Mouse (Mus musculus) lung, postnatal 36 days (tissue): Measurements from ENCODE around the gene Colgalt1.

Source experiments
- DNase-seq: peaks from one replicate; pipeline ENCODE4 v3.0.0; 2022; ENCODE audit warnings: mixed read lengths

The Colgalt1 gene

DNA sequence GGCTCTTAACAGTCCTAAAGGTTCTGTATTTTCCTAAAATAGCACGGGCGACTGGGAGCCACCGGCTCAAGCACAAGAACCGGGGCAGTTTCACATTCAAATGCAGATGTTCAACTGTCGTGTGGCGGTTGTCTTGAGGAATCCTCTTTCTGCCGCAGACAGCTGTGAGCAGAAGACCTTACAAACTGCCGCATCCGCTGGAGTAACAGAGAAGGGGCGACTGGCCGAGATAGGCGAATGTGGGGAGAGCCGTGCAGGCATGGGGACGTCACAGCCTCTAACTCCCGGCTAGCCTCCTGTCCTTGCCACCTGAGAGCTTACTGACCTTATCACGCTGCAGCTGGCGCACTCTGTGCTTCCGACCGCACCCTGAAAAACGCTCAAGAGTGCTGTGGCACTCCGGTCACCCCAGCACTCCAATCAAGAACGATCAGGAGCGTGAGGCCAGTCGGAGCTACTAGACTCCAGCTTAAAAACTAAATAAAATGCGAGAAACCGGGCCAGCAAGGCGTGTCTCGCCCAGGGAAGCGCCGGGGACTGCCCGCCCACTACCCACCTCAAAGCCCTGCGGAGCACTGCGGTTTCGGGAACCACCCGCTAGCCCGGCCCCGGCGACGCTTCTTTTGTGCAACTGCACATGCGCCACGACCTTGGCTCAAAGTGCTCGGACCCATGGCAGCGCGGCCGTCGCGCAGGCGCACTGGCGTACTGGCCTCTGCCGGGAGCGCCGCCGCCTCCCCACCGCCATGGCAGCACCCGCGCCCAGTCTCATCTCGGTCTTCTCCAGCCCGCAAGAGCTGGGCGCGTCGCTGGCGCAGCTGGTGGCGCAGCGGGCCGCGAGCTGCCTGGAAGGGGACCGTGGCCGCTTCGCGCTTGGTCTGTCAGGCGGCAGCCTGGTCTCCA is 19.1 kb upstream of the Colgalt1 start, which contains the start of gene Pgls:
Gene Pgls, plus strand, starts transcription at position 706 of the 903 bp plus-strand sequence.
- DNase-seq: peak; percentile 96

DNA sequence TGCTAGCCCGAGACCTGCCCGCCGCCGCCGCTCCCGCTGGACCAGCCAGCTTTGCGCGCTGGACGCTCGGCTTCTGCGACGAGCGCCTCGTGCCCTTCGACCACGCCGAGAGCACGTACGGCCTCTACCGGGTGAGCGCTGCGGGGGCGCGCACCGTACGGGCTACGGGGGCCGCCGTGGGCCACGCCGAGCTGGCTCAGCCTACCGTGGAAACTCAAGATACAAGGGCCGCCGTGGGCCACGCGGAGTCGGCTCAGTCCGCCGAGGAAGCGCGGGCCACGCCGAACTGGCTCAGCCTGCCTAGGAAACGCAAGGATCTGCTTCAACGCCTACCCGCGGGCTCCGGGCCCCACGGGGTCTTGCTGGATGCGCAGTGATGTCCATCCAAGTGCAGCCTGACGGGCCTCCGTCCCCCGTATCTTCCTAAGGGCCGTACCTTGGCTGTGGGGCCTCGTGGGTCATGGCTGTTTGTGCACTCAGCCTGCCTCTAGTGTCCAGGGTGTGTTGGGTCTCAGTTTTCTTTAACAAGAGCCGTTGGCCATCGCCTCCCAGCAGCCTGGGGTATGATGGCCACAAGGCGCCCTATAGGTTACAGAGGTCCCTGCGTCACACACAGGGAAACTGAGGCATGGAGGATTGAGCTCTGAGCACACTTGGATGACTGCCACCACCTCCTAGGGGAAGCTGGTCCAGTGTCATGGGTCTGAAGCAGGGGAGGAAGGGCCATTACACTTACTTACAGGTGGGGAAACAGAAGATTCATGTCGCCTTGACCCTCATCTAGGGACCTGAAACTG is 18.2 kb upstream of the Colgalt1 start:
- DNase-seq: peak; percentile 77

DNA sequence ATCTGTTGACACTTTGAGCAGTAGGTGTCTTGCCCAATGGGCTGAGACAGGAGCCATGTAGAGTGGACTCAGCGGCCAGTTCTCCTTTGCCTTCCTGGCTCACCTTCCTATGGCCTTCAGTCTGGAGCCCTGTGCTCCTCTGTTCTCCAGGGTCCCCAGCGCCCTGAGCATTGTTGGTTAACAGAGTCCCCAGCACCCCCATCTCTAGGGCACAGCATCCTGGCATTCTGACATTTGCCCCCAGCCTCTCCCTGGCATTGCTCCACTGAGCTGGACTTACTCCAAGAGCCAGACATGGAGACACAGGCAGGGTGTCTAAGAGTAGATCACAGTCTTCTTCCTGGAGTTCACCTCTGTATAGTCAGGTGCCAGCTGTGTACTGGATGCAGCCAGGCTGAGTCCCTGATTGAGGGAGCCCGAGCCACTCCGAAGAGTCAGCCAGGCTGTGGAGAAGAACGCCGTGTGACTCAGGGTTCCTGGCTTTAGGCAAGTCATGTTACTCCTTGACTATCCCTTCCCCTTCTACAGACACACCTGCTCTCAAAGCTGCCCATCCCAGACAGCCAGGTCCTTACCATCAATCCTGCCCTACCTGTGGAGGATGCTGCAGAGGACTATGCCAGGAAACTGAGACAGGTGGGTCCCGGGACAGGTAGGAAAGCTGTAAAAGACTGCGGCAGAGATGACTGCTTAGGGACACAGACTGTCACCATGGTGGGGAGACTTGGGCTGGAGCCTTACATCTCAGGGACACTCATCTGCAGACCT is 17.1 kb upstream of the Colgalt1 start:
- no peak for DNase-seq

DNA sequence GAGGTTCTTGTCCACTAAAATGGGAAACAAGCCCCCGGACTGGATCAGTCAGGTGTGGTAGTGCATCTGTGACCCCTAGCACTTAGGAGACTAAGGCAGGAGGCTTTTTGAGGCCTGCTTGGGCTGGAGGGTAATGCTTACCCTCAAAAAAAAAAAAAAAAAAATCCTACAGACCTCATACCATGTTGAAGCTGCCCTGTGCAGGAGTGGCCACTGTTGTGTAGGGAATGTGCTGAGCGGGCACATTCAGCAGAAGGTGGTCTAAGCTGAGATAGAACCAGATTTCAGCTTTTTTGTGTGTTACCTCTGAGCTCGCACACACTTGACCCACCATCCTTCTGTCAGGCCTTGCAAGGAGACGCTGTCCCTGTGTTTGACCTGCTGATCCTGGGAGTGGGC is 16.5 kb upstream of the Colgalt1 start:
- no peak for DNase-seq

DNA sequence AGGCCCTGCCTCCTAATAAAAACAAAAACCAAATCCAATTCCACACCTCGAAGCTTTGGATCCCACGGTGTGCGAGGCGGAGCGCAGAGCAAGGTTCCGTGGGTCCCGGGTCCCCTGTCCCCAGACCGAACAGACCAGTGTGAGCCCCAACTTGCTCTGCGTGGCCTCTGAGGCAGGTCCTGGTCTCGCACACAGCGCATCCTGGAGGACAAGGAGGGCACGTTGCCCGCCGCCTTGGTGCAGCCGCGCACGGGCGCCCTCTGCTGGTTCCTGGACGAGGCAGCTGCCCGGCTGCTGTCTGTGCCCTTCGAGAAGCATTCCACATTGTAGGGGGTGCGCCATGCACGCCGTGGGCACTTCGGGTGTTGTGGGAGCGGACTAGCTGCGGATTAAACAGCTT is 14.9 kb upstream of the Colgalt1 start:
- peak; percentile 93 for DNase-seq

DNA sequence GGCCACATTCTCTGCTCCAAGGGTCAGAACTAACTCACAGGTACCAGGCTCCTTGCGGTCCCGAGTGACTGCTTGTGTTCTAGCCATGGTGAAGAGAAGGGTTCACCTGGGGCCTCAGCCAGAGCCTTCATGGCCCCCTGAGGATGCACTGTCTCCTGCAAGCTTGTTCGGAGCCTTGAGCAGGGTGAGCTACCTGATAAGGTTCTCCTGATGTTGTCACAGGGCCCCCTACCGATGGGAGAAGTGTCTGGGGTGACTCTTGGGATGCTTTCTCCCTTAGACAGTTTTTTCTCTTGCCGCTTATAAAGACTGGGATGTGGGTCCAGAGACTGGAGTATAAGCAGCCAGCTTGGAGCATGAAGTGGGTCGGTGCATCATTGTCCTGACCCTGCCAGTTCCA is 14.4 kb upstream of the Colgalt1 start:
- DNase-seq: no peak

DNA sequence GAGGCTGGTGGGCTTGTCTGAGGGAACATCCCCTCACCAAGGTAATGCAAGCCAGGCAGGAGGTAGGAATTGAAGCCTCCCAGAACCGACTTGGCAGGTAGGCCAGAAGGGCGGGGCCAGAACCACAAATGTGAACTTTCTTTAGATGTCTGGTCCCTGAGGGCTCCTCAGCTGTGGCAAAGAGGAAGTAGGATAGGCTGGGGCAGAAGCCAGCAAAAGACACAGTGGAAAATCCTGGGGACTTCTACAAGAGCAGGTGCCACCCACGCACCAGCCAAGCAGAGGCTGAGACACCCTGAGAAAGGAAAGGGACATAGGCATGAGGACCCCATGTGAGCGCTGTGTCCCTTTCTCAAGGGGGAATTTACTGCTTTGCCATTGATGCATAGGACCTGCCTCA is 14.0 kb upstream of the Colgalt1 start:
- peak; percentile 47 for DNase-seq

DNA sequence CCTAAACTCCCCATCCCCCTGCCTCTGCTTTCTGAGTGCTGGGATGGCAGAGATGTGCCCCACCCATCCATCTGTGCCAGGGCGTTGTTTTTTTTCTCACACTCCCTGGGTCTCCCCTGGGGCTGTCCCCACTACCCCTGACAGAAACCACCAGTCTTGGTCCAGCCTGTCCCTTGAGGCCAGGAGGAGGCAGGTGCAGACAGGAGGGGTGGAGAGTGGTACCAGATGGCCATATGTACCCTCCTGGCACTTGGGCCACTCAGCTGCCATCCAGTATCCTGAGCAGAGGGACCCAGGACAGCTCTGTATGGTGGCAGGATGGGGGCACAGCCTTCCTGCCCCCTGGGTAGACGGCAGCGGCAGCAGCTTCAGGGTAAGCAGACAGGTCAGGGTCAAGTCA is 13.3 kb upstream of the Colgalt1 start, which contains the start of gene Fam129c:
Gene Fam129c, plus strand, starts transcription at position 198 of the 400 bp plus-strand sequence.
- DNase-seq: no peak

DNA sequence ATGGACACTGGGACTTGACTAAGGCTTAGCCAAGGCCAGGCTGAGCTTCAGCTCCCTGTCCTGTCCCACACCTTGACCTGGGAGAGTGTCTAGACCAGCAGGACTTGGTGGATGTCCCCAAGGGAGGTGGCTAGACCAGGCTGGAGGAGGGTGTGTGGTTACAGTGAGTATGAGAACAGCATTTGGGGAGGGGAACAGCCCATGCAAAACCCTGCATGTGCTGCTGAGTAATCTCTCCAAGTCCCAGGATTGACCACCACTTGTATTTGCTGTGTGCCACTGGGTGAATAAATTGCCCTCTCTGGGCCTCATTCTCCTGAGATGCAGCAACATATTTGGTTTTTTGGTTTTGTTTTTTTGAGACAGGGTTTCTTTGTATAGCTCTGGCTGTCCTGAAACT is 12.4 kb upstream of the Colgalt1 start:
- DNase-seq: no peak

DNA sequence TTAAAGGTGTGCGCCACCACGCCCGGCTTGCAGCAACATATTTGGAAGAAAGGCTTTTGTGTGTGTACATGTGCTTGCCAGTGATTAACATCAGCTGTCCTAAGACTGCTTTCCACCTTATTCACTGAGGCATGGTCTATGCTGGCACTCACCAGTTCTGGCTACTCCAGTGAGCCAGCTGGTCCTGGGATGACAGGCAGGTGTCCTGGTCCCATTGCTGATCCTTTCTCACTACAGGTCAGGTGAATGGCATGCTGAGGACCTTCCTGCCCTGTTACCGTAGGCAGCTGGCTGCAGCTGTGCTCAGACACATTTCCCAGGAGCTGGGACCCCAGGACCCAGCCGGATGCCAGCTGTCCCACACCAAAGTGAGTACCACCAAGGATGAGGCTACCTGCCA is 12.0 kb upstream of the Colgalt1 start:
- DNase-seq: no peak

DNA sequence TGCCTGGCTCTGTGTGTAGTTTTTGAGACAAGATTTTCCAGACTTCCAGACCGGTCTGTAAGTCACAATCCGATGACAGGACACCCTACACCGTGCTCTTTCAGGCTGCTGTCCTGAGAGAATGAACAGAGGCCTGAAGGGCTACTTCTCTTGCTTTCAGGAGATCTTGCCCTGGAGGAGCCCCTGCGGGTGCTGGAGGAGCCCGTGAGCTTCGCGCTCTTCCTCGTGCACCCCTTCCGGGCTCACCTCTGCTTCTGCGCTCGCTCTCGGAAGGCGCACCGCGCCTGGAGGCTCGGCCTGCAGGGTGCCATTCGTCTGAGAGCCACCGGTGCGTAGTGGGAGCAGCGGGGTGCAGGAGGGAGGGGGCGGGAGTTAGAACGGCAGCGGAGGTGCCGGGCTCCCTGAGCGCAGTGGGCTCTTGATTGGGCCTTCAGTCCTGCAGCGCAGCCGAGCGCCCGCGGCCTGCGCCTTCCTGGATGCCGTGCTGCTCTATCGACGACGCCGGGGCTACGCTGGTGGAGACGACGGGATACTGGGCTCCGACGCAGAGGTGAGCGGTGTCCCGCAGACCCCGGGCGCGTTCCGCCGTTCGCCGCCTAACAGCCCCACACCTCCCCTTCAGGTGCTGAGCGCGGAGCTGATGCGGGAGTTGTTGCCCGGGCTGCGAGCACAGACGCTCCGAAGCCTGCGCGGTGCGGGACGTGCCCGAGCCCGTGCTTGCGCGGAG is 8.7 kb upstream of the Colgalt1 start:
- DNase-seq: no peak

DNA sequence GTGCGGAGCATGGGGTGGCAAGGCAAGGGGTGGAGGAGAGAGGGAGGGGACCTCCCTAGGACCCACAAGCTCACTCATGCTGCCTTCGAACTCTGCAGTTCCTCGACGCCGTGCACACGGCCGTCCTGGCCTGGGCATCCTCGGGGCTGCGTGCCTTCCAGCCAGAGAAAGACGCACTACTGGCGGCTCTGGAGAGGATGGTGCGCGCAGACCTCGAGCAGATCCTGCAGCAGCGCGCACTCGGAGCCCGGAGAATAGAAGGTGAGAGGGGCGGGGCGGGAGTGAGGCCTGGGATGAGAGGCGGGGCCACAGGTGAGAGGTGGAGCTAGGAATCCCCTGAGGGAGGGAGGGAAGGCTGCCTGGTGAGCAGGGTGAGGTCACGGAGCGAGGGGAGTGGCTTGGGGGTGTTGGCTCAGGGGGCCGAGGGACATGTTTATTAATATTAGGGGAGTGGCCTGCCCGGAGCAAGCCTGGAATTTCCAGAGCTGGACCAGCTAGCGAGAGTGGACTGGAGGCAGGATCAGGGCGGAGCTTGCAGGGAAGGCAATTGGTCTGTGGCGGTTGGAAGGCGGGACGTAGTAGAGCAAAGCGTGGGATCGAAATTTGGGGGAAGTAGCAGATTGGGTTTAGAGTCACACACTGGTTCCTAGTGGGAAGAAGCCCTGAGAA is 8.0 kb upstream of the Colgalt1 start:
- peak; percentile 92 for DNase-seq

DNA sequence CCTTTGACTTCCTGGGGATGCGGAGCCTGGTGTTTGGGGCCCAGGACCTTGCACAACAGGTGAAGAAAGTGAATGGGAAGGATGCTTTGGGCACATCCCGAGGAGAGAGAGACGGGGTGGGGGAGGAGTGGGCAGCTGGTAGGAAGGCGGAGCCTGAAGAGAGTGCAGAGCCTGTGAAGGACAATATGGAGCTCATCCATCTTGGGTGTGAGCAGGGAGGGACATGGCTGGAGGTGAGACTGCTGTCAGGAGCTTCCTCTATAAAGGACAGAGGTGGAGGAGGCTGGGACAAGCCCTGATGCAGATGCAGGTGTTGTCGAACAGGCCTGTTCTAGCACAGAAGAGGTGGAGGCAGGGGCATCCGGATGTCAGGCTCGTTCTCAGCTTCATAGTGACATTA is 6.8 kb upstream of the Colgalt1 start:
- no peak for DNase-seq

DNA sequence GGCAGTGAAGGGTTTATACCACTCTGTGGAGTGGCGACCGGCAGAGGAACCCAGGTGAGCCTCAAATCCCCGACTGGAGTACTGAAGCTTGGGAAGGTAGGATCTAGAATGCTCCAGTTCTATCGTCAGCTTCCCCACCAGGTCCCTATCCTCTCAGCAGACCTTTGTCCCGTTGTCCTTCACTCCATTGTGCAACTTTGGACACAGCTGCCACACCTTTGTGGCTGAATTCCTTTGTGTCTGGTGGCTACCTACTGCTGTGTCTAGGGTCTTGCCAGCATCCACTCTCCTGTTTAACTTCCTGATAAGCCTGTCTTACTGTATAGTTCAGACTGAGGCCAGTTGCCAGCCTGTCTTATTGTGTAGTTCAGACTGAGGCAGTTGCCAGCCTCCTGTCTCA is 1.3 kb downstream of the Colgalt1 start:
- DNase-seq: no peak

DNA sequence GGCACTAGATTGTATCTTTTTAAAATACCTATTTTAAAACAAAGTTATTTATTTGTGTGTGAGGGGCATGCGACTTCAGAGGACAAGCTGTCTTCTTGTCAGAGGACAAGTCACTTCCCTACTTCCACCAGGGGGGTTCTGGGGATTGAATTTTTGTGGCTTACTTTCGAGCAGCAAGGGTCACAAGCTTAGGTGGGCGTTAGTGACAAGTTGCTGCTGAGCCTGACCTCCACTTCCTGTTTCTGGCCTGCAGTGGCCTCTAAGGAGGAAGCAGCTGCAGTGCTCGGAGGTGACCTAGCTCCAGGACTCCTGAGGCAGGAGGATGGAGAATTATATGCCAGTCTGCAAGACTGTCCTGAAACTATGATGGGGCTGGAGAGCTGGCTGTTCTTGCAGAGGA is 2.6 kb downstream of the Colgalt1 start:
- DNase-seq: peak; percentile 67

DNA sequence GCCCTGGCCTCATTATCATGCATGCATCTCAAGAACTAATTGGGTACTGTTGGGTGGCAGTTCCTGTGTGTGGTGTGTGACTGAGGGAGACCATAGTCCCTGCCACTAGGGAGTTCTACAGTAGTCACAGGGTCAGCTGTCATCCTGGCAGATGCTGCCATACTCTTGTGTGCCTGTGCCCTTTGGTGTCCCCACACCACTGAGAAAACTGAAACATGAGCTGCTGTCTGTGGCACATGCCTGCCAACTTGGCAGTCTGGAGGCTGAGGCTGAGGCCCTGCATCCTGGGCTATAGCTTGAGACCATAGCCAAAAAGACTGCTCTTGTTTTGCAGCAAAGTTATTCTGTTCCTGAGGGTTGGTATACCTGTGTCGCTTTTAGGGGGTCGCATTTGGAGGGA is 9.0 kb downstream of the Colgalt1 start:
- no peak for DNase-seq

DNA sequence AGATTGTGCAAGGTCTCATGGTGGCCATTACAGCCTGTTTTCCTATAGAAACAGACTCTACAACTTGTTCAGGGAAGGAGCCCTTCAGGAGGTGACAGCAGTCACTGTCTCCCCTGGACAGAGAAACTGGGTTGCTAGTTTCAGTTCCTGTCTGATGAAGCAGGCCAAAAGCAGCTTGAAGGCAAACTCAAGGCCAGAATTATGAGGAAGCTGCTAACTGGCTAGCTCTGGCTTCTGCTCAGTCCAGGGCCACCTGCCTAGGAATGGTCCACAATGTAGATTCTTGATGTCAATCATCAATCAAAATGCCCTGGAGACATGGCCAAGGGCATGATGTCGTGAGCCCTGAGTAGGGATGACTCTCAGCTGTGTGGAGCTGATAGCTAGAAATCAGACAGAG is 14.3 kb downstream of the Colgalt1 start:
- peak; percentile 51 for DNase-seq

DNA sequence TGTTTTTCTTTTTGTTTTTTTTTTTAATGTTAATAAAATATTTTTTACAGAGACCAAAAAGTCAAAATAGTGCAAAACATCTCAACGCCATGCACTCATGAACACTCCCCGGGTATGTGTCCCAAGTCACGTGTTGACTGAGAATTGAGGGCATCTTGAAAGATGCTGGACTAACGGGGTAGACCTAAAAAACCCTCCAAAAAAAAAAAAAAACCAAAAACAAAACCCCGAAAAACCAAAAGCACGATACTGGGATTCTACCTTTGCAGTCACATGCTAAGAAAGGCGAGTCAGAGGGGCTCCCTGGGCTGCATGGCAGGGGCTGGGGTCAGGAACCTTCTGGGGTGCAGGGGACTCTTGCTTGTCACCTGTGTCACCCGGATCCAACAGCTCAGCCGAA is 16.0 kb downstream of the Colgalt1 start:
- DNase-seq: no peak

DNA sequence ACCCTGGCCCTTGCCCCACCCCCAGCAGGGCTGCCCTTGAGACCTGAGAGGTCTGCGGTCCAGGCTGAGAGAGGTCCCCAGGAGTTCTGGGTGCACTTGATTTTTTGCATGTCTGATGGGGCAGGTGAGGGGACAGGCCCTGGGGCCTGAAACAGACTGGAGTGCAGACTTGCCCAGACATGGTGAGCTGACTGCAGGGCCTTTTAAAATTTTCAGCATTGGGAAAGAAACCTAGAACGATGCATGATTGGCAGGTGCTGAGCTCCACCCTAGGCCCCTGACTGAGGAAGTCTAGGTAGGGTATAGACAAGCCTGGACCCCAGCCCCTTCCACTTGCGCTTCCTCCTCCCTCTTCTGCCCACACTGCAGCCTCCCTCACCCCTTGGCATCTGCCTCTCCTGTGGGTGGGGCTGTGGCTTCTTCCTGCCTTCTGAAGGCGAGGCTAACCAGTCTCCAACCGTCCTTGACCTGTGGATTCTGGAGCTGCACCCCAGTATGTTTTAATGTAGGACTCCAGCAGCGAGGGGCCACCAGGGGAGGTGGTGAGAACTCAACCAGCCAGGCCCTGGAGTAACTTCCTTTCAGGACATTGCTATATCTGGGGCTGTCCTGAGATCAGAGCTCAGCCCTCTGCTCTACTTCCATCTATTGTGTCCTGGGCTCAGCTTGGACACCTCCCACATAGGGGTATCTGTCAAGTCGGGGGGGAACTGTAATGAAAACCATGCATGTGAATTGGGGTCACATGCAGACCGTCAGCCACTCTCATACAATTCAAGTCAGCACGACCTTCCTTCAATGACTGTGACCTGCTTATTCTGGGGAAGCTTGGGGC is 16.7 kb downstream of the Colgalt1 start:
- DNase-seq: peak; percentile 56

DNA sequence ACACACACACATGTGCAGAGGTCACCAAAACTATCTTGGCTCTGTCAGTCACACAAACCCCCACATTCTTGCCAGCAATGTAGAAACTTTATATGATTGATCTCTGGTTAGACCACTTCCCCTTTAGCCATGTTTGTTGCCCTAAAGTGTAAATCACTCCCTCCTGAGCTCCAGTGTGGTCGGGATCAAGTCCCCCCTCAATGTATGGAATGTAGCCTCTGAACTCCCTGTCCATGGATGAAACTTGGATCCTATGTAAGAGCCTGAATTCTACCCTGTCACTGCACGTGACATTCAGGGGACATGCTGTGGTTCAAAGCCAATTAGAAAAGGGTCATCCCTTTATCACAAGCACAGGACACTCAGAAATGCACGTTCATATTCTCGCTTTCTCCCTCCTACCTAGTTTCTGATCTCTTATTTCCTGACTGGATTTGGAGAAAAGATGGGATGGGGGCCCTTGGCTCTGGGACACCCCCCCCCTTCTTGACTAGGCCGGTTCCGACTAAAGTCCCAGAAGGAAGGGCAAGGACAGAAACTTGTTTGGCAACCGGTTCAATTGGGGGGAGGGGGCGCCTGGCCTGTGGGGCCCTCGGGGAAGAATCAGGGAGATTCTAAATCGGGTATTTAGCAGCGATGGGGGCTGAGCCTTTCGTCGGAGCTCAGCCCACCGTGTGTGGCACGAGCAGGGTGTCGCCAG is 17.7 kb downstream of the Colgalt1 start:
- DNase-seq: peak; percentile 40
